Mouse (Mus musculus): ENCODE measurements around the gene Slc16a11. TPM values are rescaled to one million over a fixed set of nuclear protein-coding genes. Genes with fewer than 3 reads are reported as not detected.

The Slc16a11 gene
- polyA plus RNA-seq, 1 experiment from 2014 or later: 1.1 TPM

DNA sequence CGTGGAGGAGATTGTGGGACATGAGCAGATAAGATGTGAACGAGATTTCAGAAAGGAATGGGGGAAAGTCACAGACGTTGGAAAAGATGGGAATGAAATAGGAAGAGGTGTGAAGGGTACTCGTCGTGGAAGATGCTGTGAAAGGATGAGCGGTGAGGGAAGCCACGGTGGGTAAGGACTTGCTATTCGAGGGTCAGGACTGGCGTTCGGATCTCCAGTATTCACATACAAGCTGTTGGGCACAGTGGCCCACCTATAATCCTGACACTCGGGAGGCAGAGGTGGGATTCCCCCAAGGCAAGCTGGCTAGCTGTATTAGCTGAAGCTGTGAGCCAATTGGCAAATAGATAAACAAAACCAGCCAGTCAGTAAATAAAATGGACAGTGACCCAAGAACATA, 33.8 kb upstream of the Slc16a11 start:
- Histone ChIP-seq H3K4me2 (no peak overlapping the region), H3K27me3 (replicated peaks) (no peaks in the 10 kb centered on the region), H3K9me3 (replicated peaks) (0 out of 2 replicates have a peak, but pooled peaks cover 3% of the 10 kb centered on the region), H3K36me3 (no peaks in the 10 kb centered on the region), H3K27ac (ENCODE audit: poor library complexity, severe bottlenecking) (no peak overlapping the region), H3K4me3 (no peak overlapping the region), H3K4me1 (replicated peaks) (no peaks in the 10 kb centered on the region), H3K9ac (no peak overlapping the region)
- ATAC-seq (ENCODE audit: insufficient number of reproducible peaks, low FRiP score): no peak
- whole genome bisulfite sequencing: 73% methylated on average over 11 of the region's 11 CpGs

- Histone ChIP-seq H3K4me1 (replicated peaks) (no peaks in the 10 kb centered on the region), H3K36me3 (no peaks in the 10 kb centered on the region), H3K9ac (no peak overlapping the region), H3K4me2 (no peak overlapping the region), H3K27me3 (replicated peaks) (no peaks in the 10 kb centered on the region), H3K9me3 (replicated peaks) (0 out of 2 replicates have a peak, but pooled peaks cover 3% of the 10 kb centered on the region), H3K27ac (ENCODE audit: poor library complexity, severe bottlenecking) (no peak overlapping the region), H3K4me3 (no peak overlapping the region)
- 40% methylated on average over 14 of the region's 14 CpGs for WGBS
- ATAC-seq (ENCODE audit: insufficient number of reproducible peaks, low FRiP score): no peak
Measured at GRCm38 (mm10) chr11:70179401-70179800, 33.2 kb upstream of the Slc16a11 start.

DNA sequence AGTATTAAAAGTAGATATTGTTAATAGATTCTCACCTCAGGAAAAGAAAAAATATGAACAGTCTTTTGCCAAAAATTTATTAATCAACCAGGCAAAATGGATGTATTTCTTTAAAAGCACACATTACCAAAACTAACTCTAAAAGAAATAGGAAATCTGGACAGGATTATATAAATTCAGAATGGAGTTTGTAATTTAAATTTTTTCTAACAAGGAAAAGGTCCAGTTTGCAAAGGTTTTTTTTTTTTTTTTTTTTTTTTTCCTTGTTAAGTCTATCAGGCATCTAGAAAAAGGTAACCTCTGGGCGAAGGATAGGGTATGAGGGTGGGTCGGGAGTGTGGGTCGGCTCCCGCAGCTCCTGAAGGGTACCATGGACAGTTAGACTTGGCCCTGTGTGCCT, 32.1 kb upstream of the Slc16a11 start:
- H3K9me3 ChIP-seq (replicated peaks): 0 out of 2 replicates have a peak, but pooled peaks cover 3% of the 10 kb centered on the region
- H3K36me3 ChIP-seq: no peaks in the 10 kb centered on the region
- 74% methylated on average over 4 of the region's 4 CpGs for WGBS
- H3K4me3 ChIP-seq: no peak overlapping the region
- no peak overlapping the region for H3K4me2 ChIP-seq
- H3K4me1 ChIP-seq (replicated peaks): no peaks in the 10 kb centered on the region
- no peak overlapping the region for H3K9ac ChIP-seq
- ATAC-seq (ENCODE audit: insufficient number of reproducible peaks, low FRiP score): no peak
- no peak overlapping the region for H3K27ac ChIP-seq (ENCODE audit: poor library complexity, severe bottlenecking)
- H3K27me3 ChIP-seq (replicated peaks): no peaks in the 10 kb centered on the region

GRCm38 (mm10) chr11:70185120-70185519, 27.4 kb upstream of the Slc16a11 start:
- Histone ChIP-seq H3K4me2 (no peak overlapping the region), H3K9ac (no peak overlapping the region), H3K27me3 (replicated peaks) (no peaks in the 10 kb centered on the region), H3K9me3 (replicated peaks) (no peaks in the 10 kb centered on the region), H3K4me3 (no peak overlapping the region), H3K4me1 (replicated peaks) (no peaks in the 10 kb centered on the region), H3K27ac (ENCODE audit: poor library complexity, severe bottlenecking) (no peak overlapping the region), H3K36me3 (no peaks in the 10 kb centered on the region)
- ATAC-seq (ENCODE audit: insufficient number of reproducible peaks, low FRiP score): no peak
- WGBS: 71% methylated on average over 7 of the region's 7 CpGs

DNA sequence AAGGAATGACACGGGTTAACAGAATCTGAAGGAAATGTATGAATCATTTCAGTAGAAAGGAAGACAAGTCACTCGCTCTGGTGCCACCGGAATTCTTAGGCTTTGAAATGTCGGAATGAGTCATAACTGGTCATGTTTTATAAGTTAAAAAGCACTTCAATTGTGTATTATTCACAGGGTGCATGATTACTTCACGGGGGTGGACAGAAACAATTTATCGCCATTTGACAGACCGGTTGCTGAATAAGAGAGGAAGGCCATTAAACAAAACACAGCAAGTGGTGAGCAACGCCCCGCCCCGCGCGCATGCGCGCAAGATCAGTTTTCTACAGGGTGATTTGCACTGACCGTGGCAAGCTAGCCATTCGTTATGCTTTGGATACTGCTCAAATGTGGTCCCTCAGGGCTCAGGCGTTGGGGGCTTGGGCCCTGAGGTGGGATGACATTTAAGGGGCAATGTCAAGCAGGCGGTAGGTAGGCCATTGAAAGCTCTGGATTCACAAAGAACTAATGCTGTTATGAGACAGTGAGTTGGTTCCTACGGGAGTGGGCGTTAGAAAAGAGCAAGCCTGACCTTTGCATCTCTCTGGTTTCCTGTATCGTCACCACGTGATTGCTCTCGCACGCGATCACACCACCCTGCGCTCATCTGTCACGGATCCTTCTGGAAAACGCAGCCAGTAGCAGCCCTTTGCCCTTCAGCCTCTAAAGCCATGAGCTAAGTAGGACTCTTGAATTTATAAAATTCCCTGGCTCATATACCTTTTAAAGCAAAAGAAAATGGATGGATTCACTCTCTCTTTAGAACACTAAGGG, 23.0 kb upstream of the Slc16a11 start:
- WGBS: 84% methylated on average over 28 of the region's 28 CpGs
- no peak overlapping the region for H3K27ac ChIP-seq (ENCODE audit: poor library complexity, severe bottlenecking)

DNA sequence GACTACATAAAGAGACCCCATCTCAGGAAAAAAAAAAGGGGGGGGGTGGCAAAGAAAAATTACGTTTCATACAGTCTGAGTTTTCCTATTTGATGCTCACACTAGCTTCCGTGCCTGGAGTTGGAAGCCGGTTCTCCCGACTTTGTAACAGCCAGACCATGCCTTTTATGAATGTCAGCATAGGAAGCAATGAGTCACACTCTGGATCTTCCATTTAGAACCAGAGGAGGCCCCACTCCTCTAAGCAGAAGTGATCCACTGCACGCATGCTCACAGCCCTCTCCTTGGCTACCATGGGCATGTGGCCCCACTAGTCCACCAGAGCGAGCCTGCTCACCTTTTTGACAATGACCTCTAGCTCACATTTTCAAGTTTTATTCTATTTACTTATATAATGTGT, 21.4 kb upstream of the Slc16a11 start:
- no peak overlapping the region for H3K27ac ChIP-seq (ENCODE audit: poor library complexity, severe bottlenecking)
- WGBS: 71% methylated on average over 6 of the region's 6 CpGs
- ATAC-seq (ENCODE audit: insufficient number of reproducible peaks, low FRiP score): no peak

More for the DNA sequence above, 23.0 kb upstream of the Slc16a11 start:
- Histone ChIP-seq H3K9ac (no peak overlapping the region), H3K36me3 (no peaks in the 10 kb centered on the region), H3K27me3 (replicated peaks) (no peaks in the 10 kb centered on the region), H3K4me1 (replicated peaks) (no peaks in the 10 kb centered on the region), H3K4me3 (no peak overlapping the region), H3K9me3 (replicated peaks) (no peaks in the 10 kb centered on the region), H3K4me2 (no peak overlapping the region)
- no peak for ATAC-seq (ENCODE audit: insufficient number of reproducible peaks, low FRiP score)

DNA sequence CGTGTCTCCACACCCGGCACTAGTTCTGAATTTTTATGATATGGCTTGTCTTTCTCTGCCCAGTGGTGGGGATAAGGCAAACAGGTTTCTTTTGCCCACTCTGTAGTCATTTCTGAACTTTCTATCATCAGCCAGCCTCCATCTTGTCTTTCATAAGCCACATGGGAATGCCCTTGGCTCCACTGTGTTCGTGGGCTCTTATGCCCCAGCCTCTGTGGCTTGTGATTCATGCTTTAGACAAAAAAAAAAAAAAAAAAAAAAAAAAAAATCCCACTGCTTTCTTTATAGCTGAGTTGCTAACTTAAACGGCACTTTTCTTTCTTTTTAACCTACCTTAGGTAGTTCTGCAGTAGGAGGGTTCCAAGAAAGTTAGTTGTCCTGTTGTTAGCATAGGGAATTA, 20.4 kb upstream of the Slc16a11 start:
- Histone ChIP-seq H3K27me3 (replicated peaks) (no peaks in the 10 kb centered on the region), H3K27ac (ENCODE audit: poor library complexity, severe bottlenecking) (no peak overlapping the region), H3K4me1 (replicated peaks) (no peaks in the 10 kb centered on the region), H3K4me3 (no peak overlapping the region), H3K36me3 (no peaks in the 10 kb centered on the region), H3K9ac (no peak overlapping the region), H3K9me3 (replicated peaks) (no peaks in the 10 kb centered on the region), H3K4me2 (no peak overlapping the region)
- ATAC-seq (ENCODE audit: insufficient number of reproducible peaks, low FRiP score): no peak
- WGBS: 74% methylated on average over 4 of the region's 4 CpGs

More for the DNA sequence above, 21.4 kb upstream of the Slc16a11 start:
- Histone ChIP-seq H3K27me3 (replicated peaks) (no peaks in the 10 kb centered on the region), H3K4me2 (no peak overlapping the region), H3K36me3 (no peaks in the 10 kb centered on the region), H3K4me3 (no peak overlapping the region), H3K9ac (no peak overlapping the region), H3K4me1 (replicated peaks) (no peaks in the 10 kb centered on the region), H3K9me3 (replicated peaks) (no peaks in the 10 kb centered on the region)

DNA sequence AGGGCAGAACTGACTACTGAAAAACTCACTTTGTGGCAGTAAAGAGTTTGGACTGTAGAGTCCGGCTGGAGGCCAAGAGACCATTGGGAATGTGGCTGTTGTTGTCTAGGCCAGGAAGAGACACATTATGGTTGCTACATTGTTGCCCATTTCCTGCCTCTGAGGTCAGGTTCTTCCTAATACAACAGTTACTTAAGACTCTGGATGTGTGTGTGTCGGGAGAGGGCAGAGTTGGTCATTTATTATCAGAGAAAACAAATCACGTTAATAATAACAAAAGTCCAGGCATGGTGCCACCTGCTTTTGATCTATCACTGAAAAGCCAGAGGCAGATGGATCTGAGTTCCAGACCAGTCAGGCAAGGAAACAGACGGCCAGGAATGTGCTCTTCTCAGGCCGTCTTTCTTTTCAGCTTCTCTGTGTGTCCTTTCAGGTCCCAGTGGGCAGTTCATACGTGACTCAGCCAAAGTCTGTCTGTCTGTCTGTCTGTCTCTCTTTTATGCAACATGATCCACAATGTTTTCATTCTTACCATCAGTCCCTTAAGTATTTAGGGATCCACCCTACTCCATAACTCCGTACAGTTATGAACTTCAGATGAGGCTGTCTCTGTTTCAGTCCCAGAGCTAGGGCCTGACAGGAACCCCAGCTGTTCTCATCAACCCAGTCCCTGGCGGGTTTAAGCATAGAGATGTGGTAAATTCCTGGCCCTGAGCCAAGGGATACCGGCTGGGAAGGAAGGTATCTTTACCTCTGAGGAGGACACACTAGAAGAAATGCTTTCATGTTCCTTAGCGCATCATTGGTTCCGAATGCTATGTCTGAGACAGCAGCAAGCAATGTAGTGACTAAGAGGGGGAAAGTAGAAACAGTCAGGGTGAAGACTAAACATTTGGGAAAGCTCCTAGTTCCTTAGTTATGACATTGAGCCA, 18.9 kb upstream of the Slc16a11 start:
- 51% methylated on average over 11 of the region's 11 CpGs for WGBS
- no peak for ATAC-seq (ENCODE audit: insufficient number of reproducible peaks, low FRiP score)
- no peak overlapping the region for H3K27ac ChIP-seq (ENCODE audit: poor library complexity, severe bottlenecking)

GRCm38 (mm10) chr11:70198332-70198731, 14.2 kb upstream of the Slc16a11 start:
- Histone ChIP-seq H3K36me3 (no peaks in the 10 kb centered on the region), H3K27ac (ENCODE audit: poor library complexity, severe bottlenecking) (no peak overlapping the region), H3K9me3 (replicated peaks) (no peaks in the 10 kb centered on the region), H3K4me1 (replicated peaks) (no peaks in the 10 kb centered on the region), H3K9ac (no peak overlapping the region), H3K27me3 (replicated peaks) (peaks cover 12% of the 10 kb centered on the region; the same call in 1 of the 2 replicates), H3K4me2 (no peak overlapping the region), H3K4me3 (no peak overlapping the region)
- no peak for ATAC-seq (ENCODE audit: insufficient number of reproducible peaks, low FRiP score)
- WGBS: 70% methylated on average over 3 of the region's 3 CpGs

More for the DNA sequence above, 18.9 kb upstream of the Slc16a11 start:
- no peak overlapping the region for H3K9ac ChIP-seq
- H3K27me3 ChIP-seq (replicated peaks): no peaks in the 10 kb centered on the region
- no peaks in the 10 kb centered on the region for H3K4me1 ChIP-seq (replicated peaks)
- no peaks in the 10 kb centered on the region for H3K36me3 ChIP-seq
- no peak overlapping the region for H3K4me3 ChIP-seq
- no peaks in the 10 kb centered on the region for H3K9me3 ChIP-seq (replicated peaks)
- H3K4me2 ChIP-seq: no peak overlapping the region

DNA sequence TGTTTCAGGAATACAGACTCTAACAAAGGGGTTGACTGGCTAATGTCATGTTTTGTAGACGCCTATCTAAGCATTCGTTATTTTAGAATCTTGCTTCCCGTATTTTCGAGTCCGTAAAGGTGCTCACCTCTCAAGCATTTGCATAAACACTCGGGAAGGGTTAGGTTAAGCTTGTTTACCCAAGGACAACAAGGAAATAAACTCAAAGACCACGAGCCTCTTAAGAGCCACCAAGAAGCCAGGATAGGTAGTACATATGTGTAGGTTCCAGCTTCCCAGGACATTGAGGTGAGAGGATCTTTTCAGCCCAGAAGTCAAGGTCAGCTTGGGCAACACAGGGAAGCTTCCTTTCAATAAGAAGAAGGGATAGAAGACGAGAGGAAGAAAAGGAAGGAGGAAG, 13.4 kb upstream of the Slc16a11 start:
- peaks cover 14% of the 10 kb centered on the region; the same call in 1 of the 2 replicates for H3K27me3 ChIP-seq (replicated peaks)
- H3K27ac ChIP-seq (ENCODE audit: poor library complexity, severe bottlenecking): no peak overlapping the region
- H3K36me3 ChIP-seq: no peaks in the 10 kb centered on the region
- no peak overlapping the region for H3K4me3 ChIP-seq
- no peaks in the 10 kb centered on the region for H3K9me3 ChIP-seq (replicated peaks)
- H3K4me2 ChIP-seq: no peak overlapping the region
- no peak for ATAC-seq (ENCODE audit: insufficient number of reproducible peaks, low FRiP score)
- WGBS: 76% methylated on average over 8 of the region's 8 CpGs
- H3K9ac ChIP-seq: no peak overlapping the region
- no peaks in the 10 kb centered on the region for H3K4me1 ChIP-seq (replicated peaks)

DNA sequence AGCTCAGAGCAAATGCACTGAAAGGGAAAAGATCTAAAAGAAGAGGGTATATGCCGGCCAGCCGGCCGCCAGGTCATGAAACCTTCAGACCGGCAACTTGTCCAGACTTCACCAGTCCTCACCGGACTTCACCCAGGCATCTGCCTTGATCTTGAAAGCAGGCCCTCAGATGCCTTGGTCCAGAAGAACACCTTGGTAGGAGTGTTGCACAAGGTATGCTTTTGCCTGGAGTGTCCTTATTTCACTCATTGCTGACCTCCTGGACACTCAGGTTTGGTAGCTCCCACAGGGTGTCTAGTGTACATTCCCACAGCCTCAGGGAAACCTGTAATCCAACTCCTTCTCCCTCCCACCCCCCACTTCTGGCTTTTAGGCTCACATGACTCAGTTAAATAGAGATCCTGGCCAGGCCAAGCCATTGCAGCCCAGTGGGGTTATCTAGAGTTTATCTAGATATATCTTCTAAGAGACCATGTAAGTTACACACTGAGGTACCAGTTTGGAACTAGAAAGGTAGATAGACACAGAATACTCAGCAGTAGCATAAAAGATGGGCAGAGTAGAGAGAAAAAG, 12.4 kb upstream of the Slc16a11 start:
- Histone ChIP-seq H3K4me1 (replicated peaks) (no peaks in the 10 kb centered on the region), H3K9me3 (replicated peaks) (no peaks in the 10 kb centered on the region), H3K27ac (ENCODE audit: poor library complexity, severe bottlenecking) (no peak overlapping the region), H3K4me3 (no peak overlapping the region), H3K27me3 (replicated peaks) (peaks cover 14% of the 10 kb centered on the region; the same call in 1 of the 2 replicates), H3K4me2 (no peak overlapping the region), H3K36me3 (no peaks in the 10 kb centered on the region), H3K9ac (no peak overlapping the region)
- WGBS: 84% methylated on average over 5 of the region's 5 CpGs
- no peak for ATAC-seq (ENCODE audit: insufficient number of reproducible peaks, low FRiP score)
